Mouse (Mus musculus) thymus, adult 2 months (tissue): ENCODE results near the gene Ppard.

Source experiments
- CTCF ChIP-seq: fragments of 200-500 bp; IDR thresholded peaks from 2 replicates; pipeline ENCODE4 v1.5.1; 2012; ENCODE audit warnings: mild to moderate bottlenecking, control low read depth, low read length, moderate library complexity, borderline replicate concordance; ENCODE audit not compliant: control insufficient read depth, poor library complexity, insufficient read depth; ENCODE audit errors: extremely low read depth
- POLR2A ChIP-seq: fragments of 200-500 bp; IDR thresholded peaks from 2 replicates; pipeline ENCODE4 v1.6.1; 2012; ENCODE audit warnings: mild to moderate bottlenecking, low read length, control low read depth, moderate library complexity; ENCODE audit not compliant: control insufficient read depth, poor library complexity, insufficient read depth; ENCODE audit errors: extremely low read depth

GRCm38 (mm10) chr17:28308297-28309195 lies 76.0 kb downstream of the Ppard start:
- TF ChIP-seq POLR2A (no peak), CTCF (no peak)
